Mouse (Mus musculus) kidney, postnatal 14 days (tissue): ENCODE results near the gene Hfe.
"Not testable (repeated sequence)": the region's sequence is repeated elsewhere in the genome, so short reads cannot be mapped to it uniquely, and the experiment has no call there.

Source experiments
- DNase-seq: peaks from one replicate; pipeline ENCODE4 v3.0.0; 2022; ENCODE audit warnings: mixed read lengths

Gene Hfe

GRCm38 (mm10) chr13:23743963-23744362 lies 33.3 kb upstream of the Hfe start:
- DNase-seq: no peak

GRCm38 (mm10) chr13:23743215-23743614 lies 32.6 kb upstream of the Hfe start:
- no peak for DNase-seq

- DNase-seq: no peak
Measured at GRCm38 (mm10) chr13:23742007-23742406, 31.4 kb upstream of the Hfe start.

- no peak for DNase-seq
Measured at GRCm38 (mm10) chr13:23740910-23741309, 30.3 kb upstream of the Hfe start.

- DNase-seq: no peak
Measured at GRCm38 (mm10) chr13:23740256-23740840, 29.7 kb upstream of the Hfe start.

GRCm38 (mm10) chr13:23739922-23740252 lies 29.2 kb upstream of the Hfe start:
- DNase-seq: no peak

- DNase-seq: peak; percentile 96
Measured at GRCm38 (mm10) chr13:23739069-23739921, 28.6 kb upstream of the Hfe start.

GRCm38 (mm10) chr13:23738677-23739068 lies 28.0 kb upstream of the Hfe start, which contains the start of gene Hist1h1c:
Gene Hist1h1c (plus strand): TSS chr13:23738808.
- DNase-seq: peak; percentile 93

- no peak for DNase-seq
Measured at GRCm38 (mm10) chr13:23738041-23738440, 27.4 kb upstream of the Hfe start.

- DNase-seq: no peak
Measured at GRCm38 (mm10) chr13:23737091-23737490, 26.4 kb upstream of the Hfe start.

GRCm38 (mm10) chr13:23732156-23732804 lies 21.6 kb upstream of the Hfe start:
- DNase-seq: peak; percentile 53

GRCm38 (mm10) chr13:23730479-23730878 lies 19.8 kb upstream of the Hfe start:
- DNase-seq: peak; percentile 81

GRCm38 (mm10) chr13:23729706-23730105 lies 19.1 kb upstream of the Hfe start:
- DNase-seq: no peak

- no peak for DNase-seq
Measured at GRCm38 (mm10) chr13:23729192-23729525, 18.5 kb upstream of the Hfe start.

- no peak for DNase-seq
Measured at GRCm38 (mm10) chr13:23728472-23729191, 18.0 kb upstream of the Hfe start.

- no peak for DNase-seq
Measured at GRCm38 (mm10) chr13:23725213-23725612, 14.6 kb upstream of the Hfe start.

GRCm38 (mm10) chr13:23724239-23724638 lies 13.6 kb upstream of the Hfe start:
- no peak for DNase-seq

GRCm38 (mm10) chr13:23717593-23718245 lies 7.1 kb upstream of the Hfe start:
- not testable (repeated sequence) for DNase-seq

GRCm38 (mm10) chr13:23717176-23717575 lies 6.5 kb upstream of the Hfe start:
- DNase-seq: no peak

- no peak for DNase-seq
Measured at GRCm38 (mm10) chr13:23716261-23717042, 5.8 kb upstream of the Hfe start.

GRCm38 (mm10) chr13:23709714-23710373 lies 810 bp downstream of the Hfe start:
- no peak for DNase-seq
